Mouse (Mus musculus) liver, embryonic 16.5 days (tissue): ENCODE measurements around the gene Atp13a2. TPM values are rescaled to one million over a fixed set of nuclear protein-coding genes. Genes with fewer than 3 reads are reported as not detected.

Source experiments
- polyA plus RNA-seq: library from polyadenylated mRNA; unstranded; fragments of >200 nt; fragmentation: Nextera tagmentation; extraction: Ambion mirVana; gene quantifications from 2 replicates; pipeline ENCODE4 v1.2.1, GENCODE M21; 2015

Atp13a2 gene
- polyA plus RNA-seq, 1 experiment from 2014 or later, result 18.3 TPM

Other genes with a start within 250 kb of the Atp13a2 start
- gene Padi6, start 244.2 kb upstream of the Atp13a2 start, polyA plus RNA-seq, result not detected in 2 replicates
- 3.1 and 4.2 TPM in 2 replicates for gene Padi4, start 212.6 kb upstream of the Atp13a2 start, polyA plus RNA-seq
- gene Padi3, start 176.2 kb upstream of the Atp13a2 start, polyA plus RNA-seq, result 0.09 and 0.11 TPM in 2 replicates
- 0.02 TPM in 1 of 2 replicates, not detected in the other for gene Padi1, start 141.1 kb upstream of the Atp13a2 start, polyA plus RNA-seq
- 1.6 and 1.7 TPM in 2 replicates for gene Padi2, start 80.5 kb upstream of the Atp13a2 start, polyA plus RNA-seq
- 190 and 193 TPM in 2 replicates for gene Sdhb, start 25.7 kb upstream of the Atp13a2 start, polyA plus RNA-seq
- gene Mfap2, start 23.5 kb downstream of the Atp13a2 start, polyA plus RNA-seq, result 15.3 and 20.3 TPM in 2 replicates
- gene Crocc, start 73.7 kb downstream of the Atp13a2 start, polyA plus RNA-seq, result 0.59 and 0.63 TPM in 2 replicates
- 87.5 and 93.3 TPM in 2 replicates for gene Necap2, start 91.5 kb downstream of the Atp13a2 start, polyA plus RNA-seq
- not detected in 2 replicates for gene Spata21, start 101.5 kb downstream of the Atp13a2 start, polyA plus RNA-seq
- 18.1 and 19.1 TPM in 2 replicates for gene Szrd1, start 152.9 kb downstream of the Atp13a2 start, polyA plus RNA-seq
- 16.3 and 18.0 TPM in 2 replicates for gene Fbxo42, start 161.0 kb downstream of the Atp13a2 start, polyA plus RNA-seq
- gene Rsg1, start 227.1 kb downstream of the Atp13a2 start, polyA plus RNA-seq, result 0.99 and 1.6 TPM in 2 replicates